Mouse (Mus musculus): ENCODE measurements around the gene Nckap5.

GRCm38 (mm10) chr1:126518067-126518466 is 312.5 kb downstream of the Nckap5 start:
- TF ChIP-seq GATA1 (IDR thresholded peaks at IDR 0.05; ENCODE audit: borderline replicate concordance, low read length) (no peak), FLI1 (IDR thresholded peaks at IDR 0.05; ENCODE audit: low read length) (no peak)

Measured in megakaryocyte, embryonic 14.5 days (primary cell).